Mouse (Mus musculus) embryonic facial prominence, embryonic 11.5 days (tissue): Measurements from ENCODE around the gene Agfg1. TPM values are rescaled to one million over a fixed set of nuclear protein-coding genes. Genes with fewer than 3 reads are reported as not detected.

Source experiments
- ATAC-seq: fragments of 200-750 bp; cut with Nextera tagmentation; replicated peaks from 2 replicates; pipeline ENCODE4 v1.8.0; 2017; ENCODE audit warnings: low read depth; ENCODE audit not compliant: insufficient number of reproducible peaks, low FRiP score, low TSS enrichment
- DNase-seq: peaks from one replicate; pipeline ENCODE4 v3.0.0-alpha.2; 2015; ENCODE audit warnings: low spot score
- H3K27ac ChIP-seq: fragments of 300-500 bp; sonication (generic); replicated peaks from 2 replicates; pipeline ENCODE4 v1.5.1; 2014; ENCODE audit warnings: mild to moderate bottlenecking, low read depth, low read length, control low read depth
- H3K27me3 ChIP-seq: fragments of 300-500 bp; sonication (generic); 2 replicates; pipeline ENCODE4 v1.6.1; 2014; ENCODE audit warnings: mild to moderate bottlenecking, low read length, moderate library complexity, mixed read lengths; ENCODE audit not compliant: control insufficient read depth, insufficient read depth
- H3K36me3 ChIP-seq: fragments of 300-500 bp; sonication (generic); replicated peaks from 2 replicates; pipeline ENCODE4 v1.6.1; 2014; ENCODE audit warnings: low read depth, mild to moderate bottlenecking, low read length, moderate library complexity, mixed read lengths; ENCODE audit not compliant: control insufficient read depth, insufficient read depth
- H3K4me1 ChIP-seq: fragments of 300-500 bp; sonication (generic); 2 replicates; pipeline ENCODE4 v1.6.1; 2014; ENCODE audit warnings: low read length, mixed read lengths; ENCODE audit not compliant: control insufficient read depth, insufficient read depth
- H3K4me2 ChIP-seq: fragments of 300-500 bp; sonication (generic); 2 replicates; pipeline ENCODE4 v1.6.1; 2014; ENCODE audit warnings: low read depth, mild to moderate bottlenecking, control low read depth, low read length, moderate library complexity
- H3K4me3 ChIP-seq: fragments of 300-500 bp; sonication (generic); 2 replicates; pipeline ENCODE4 v1.5.1; 2014; ENCODE audit warnings: low read depth, low read length, control low read depth
- H3K9ac ChIP-seq: fragments of 300-500 bp; sonication (generic); replicated peaks from 2 replicates; pipeline ENCODE4 v1.6.1; 2014; ENCODE audit warnings: mild to moderate bottlenecking, control low read depth, low read length
- H3K9me3 ChIP-seq: fragments of 300-500 bp; sonication (generic); replicated peaks from 2 replicates; pipeline ENCODE4 v1.6.1; 2016; ENCODE audit warnings: mild to moderate bottlenecking, low read length, inconsistent platforms, mixed read lengths; ENCODE audit not compliant: control insufficient read depth
- WGBS: fragments of 180-500 bp; shearing (Covaris S2); extraction: QIAGEN DNeasy Blood & Tissue Kit; methylation state at CpG from one replicate; pipeline ENCODE4 v1.1.7; 2014; 5-methylcytosine and 5-hydroxymethylcytosine counted together
- polyA plus RNA-seq: library from polyadenylated mRNA; unstranded; fragments of >200 nt; fragmentation: Nextera tagmentation; extraction: Ambion mirVana; gene quantifications from 2 replicates; pipeline ENCODE4 v1.2.1, GENCODE M21; 2014

Agfg1 gene
- polyA plus RNA-seq = 48.6 and 51.6 TPM in 2 replicates

GRCm38 (mm10) chr1:82839296-82839613 lies at the start of gene Agfg1:
Gene Agfg1 (plus strand): TSS chr1:82839483.
- no peaks in the 10 kb centered on the region for H3K27me3 ChIP-seq
- DNase-seq = peak; percentile 94
- WGBS = 0% methylated on average over 24 of the region's 34 CpGs

GRCm38 (mm10) chr1:82791105-82791504 lies 48.2 kb upstream of the Agfg1 start:
- ATAC-seq = no peak
- H3K36me3 ChIP-seq = no peaks in the 10 kb centered on the region
- WGBS = 74% methylated on average over 11 of the region's 11 CpGs
- no peak overlapping the region for H3K4me2 ChIP-seq
- H3K9me3 ChIP-seq = no peaks in the 10 kb centered on the region
- no peak overlapping the region for H3K27ac ChIP-seq
- no peak for DNase-seq
- H3K4me1 ChIP-seq = no peaks in the 10 kb centered on the region
- no peak overlapping the region for H3K4me3 ChIP-seq
- no peak overlapping the region for H3K9ac ChIP-seq
- H3K27me3 ChIP-seq = no peaks in the 10 kb centered on the region

More at GRCm38 (mm10) chr1:82839296-82839613, at the start of gene Agfg1:
- Histone ChIP-seq H3K4me2 (peak within 1 kb of the TSS; percentile 82), H3K27ac (peak within 1 kb of the TSS; percentile 76), H3K36me3 (no peaks in the 10 kb centered on the region), H3K4me3 (peak within 1 kb of the TSS; percentile 97), H3K9ac (peak within 1 kb of the TSS; percentile 90), H3K4me1 (no peaks in the 10 kb centered on the region), H3K9me3 (no peaks in the 10 kb centered on the region)
- ATAC-seq = peak; percentile 88

- H3K27ac ChIP-seq = no peak overlapping the region
These were observed 47.0 kb upstream of the Agfg1 start for GRCm38 (mm10) chr1:82792238-82792637.

GRCm38 (mm10) chr1:82793110-82793509 lies 46.2 kb upstream of the Agfg1 start:
- no peak for DNase-seq
- no peaks in the 10 kb centered on the region for H3K4me1 ChIP-seq
- no peak for ATAC-seq
- H3K4me3 ChIP-seq = no peak overlapping the region
- no peaks in the 10 kb centered on the region for H3K27me3 ChIP-seq
- H3K9ac ChIP-seq = no peak overlapping the region
- H3K36me3 ChIP-seq = no peaks in the 10 kb centered on the region
- H3K9me3 ChIP-seq = no peaks in the 10 kb centered on the region
- WGBS = 88% methylated on average over 3 of the region's 3 CpGs
- H3K27ac ChIP-seq = no peak overlapping the region
- no peak overlapping the region for H3K4me2 ChIP-seq

More at GRCm38 (mm10) chr1:82792238-82792637, 47.0 kb upstream of the Agfg1 start:
- DNase-seq (no peak), ATAC-seq (no peak)
- WGBS = 89% methylated on average over 6 of the region's 6 CpGs
- Histone ChIP-seq H3K36me3 (no peaks in the 10 kb centered on the region), H3K9ac (no peak overlapping the region), H3K9me3 (no peaks in the 10 kb centered on the region), H3K27me3 (no peaks in the 10 kb centered on the region), H3K4me1 (no peaks in the 10 kb centered on the region), H3K4me2 (no peak overlapping the region), H3K4me3 (no peak overlapping the region)

GRCm38 (mm10) chr1:82793986-82794385 lies 45.3 kb upstream of the Agfg1 start:
- no peaks in the 10 kb centered on the region for H3K4me1 ChIP-seq
- 53% methylated on average over 4 of the region's 4 CpGs for WGBS
- no peak overlapping the region for H3K9ac ChIP-seq
- no peak for DNase-seq
- H3K27ac ChIP-seq = no peak overlapping the region
- H3K36me3 ChIP-seq = no peaks in the 10 kb centered on the region
- H3K4me3 ChIP-seq = no peak overlapping the region
- H3K9me3 ChIP-seq = no peaks in the 10 kb centered on the region
- no peak overlapping the region for H3K4me2 ChIP-seq
- ATAC-seq = no peak
- H3K27me3 ChIP-seq = no peaks in the 10 kb centered on the region

GRCm38 (mm10) chr1:82795211-82795610 lies 44.1 kb upstream of the Agfg1 start:
- no peak for ATAC-seq
- WGBS = 71% methylated on average over 2 of the region's 2 CpGs
- H3K4me1 ChIP-seq = no peaks in the 10 kb centered on the region

GRCm38 (mm10) chr1:82795702-82796443 lies 43.4 kb upstream of the Agfg1 start:
- ATAC-seq = no peak
- Histone ChIP-seq H3K4me3 (no peak overlapping the region), H3K4me1 (no peaks in the 10 kb centered on the region), H3K27ac (no peak overlapping the region), H3K27me3 (no peaks in the 10 kb centered on the region), H3K36me3 (no peaks in the 10 kb centered on the region), H3K9me3 (no peaks in the 10 kb centered on the region), H3K9ac (no peak overlapping the region), H3K4me2 (no peak overlapping the region)
- no peak for DNase-seq
- 74% methylated on average over 18 of the region's 18 CpGs for WGBS

More at GRCm38 (mm10) chr1:82795211-82795610, 44.1 kb upstream of the Agfg1 start:
- no peak overlapping the region for H3K9ac ChIP-seq
- H3K27ac ChIP-seq = no peak overlapping the region
- no peak overlapping the region for H3K4me3 ChIP-seq
- no peaks in the 10 kb centered on the region for H3K27me3 ChIP-seq
- H3K36me3 ChIP-seq = no peaks in the 10 kb centered on the region
- no peaks in the 10 kb centered on the region for H3K9me3 ChIP-seq
- no peak for DNase-seq
- H3K4me2 ChIP-seq = no peak overlapping the region

GRCm38 (mm10) chr1:82797088-82797487 lies 42.2 kb upstream of the Agfg1 start:
- Histone ChIP-seq H3K27ac (no peak overlapping the region), H3K4me1 (no peaks in the 10 kb centered on the region), H3K36me3 (no peaks in the 10 kb centered on the region), H3K4me3 (no peak overlapping the region), H3K4me2 (no peak overlapping the region), H3K9ac (no peak overlapping the region), H3K9me3 (no peaks in the 10 kb centered on the region), H3K27me3 (no peaks in the 10 kb centered on the region)
- 86% methylated on average over 4 of the region's 4 CpGs for WGBS
- no peak for ATAC-seq
- DNase-seq = no peak
